Mouse (Mus musculus) MEL (cell line): Measurements from ENCODE around the gene Pla2g3. TPM values are rescaled to one million over a fixed set of nuclear protein-coding genes. Genes with fewer than 3 reads are reported as not detected.

Experiments used
- DNase-seq: peaks from one replicate; pipeline ENCODE4 v3.0.0; 2011; ENCODE audit warnings: low read depth, low spot score
- H3K27ac ChIP-seq: 2 replicates; pipeline ENCODE4 v1.5.1; 2012; ENCODE audit warnings: low read depth, mild to moderate bottlenecking, control low read depth, low read length, moderate library complexity; ENCODE audit not compliant: control insufficient read depth
- H3K27me3 ChIP-seq, 2 experiments: fragments of 150-350 bp in 1 of 2; sonication (generic) in 1 of 2; 2 replicates each; pipeline ENCODE4 v1.6.1; 2012; ENCODE audit warnings: low read length in 2 of 2, mild to moderate bottlenecking in 2 of 2, improper control_type of control experiment in 1 of 2, moderate library complexity in 1 of 2; ENCODE audit not compliant: insufficient read depth in 2 of 2, control insufficient read depth in 1 of 2
- H3K36me3 ChIP-seq, 2 experiments: 2 replicates each; pipeline ENCODE4 v1.6.1; 2012 to 2014; ENCODE audit warnings: low read length in 2 of 2, improper control_type of control experiment in 1 of 2, inconsistent platforms in 1 of 2, mild to moderate bottlenecking in 1 of 2; ENCODE audit not compliant: insufficient read depth in 2 of 2, control insufficient read depth in 1 of 2
- H3K4me1 ChIP-seq, 2 experiments: fragments of 150-350 bp in 1 of 2; sonication (generic) in 1 of 2; 2 replicates each; pipeline ENCODE4 v1.6.1; 2012; ENCODE audit warnings: low read length in 2 of 2, improper control_type of control experiment in 1 of 2, mild to moderate bottlenecking in 1 of 2; ENCODE audit not compliant: insufficient read depth in 2 of 2, control insufficient read depth in 1 of 2
- H3K4me3 ChIP-seq, 2 experiments: fragments of 150-350 bp in 1 of 2; sonication (generic) in 1 of 2; 2 replicates each; pipeline ENCODE4 v1.5.1; 2012; ENCODE audit warnings: low read depth in 2 of 2, low read length in 2 of 2, mild to moderate bottlenecking in 2 of 2, moderate library complexity in 2 of 2, control low read depth in 1 of 2, improper control_type of control experiment in 1 of 2; ENCODE audit not compliant: control insufficient read depth in 1 of 2, insufficient read depth in 1 of 2
- H3K79me2 ChIP-seq: 2 replicates; pipeline ENCODE4 v1.6.1; 2012; ENCODE audit warnings: mild to moderate bottlenecking, low read length, moderate library complexity; ENCODE audit not compliant: control insufficient read depth, poor library complexity, insufficient read depth
- H3K9ac ChIP-seq: 2 replicates; pipeline ENCODE4 v1.6.1; 2012; ENCODE audit warnings: low read depth, mild to moderate bottlenecking, control low read depth, low read length, moderate library complexity; ENCODE audit not compliant: control insufficient read depth, poor library complexity, severe bottlenecking
- H3K9me3 ChIP-seq: fragments of 150-350 bp; sonication (generic); replicated peaks from 2 replicates; pipeline ENCODE4 v1.6.1; 2012; ENCODE audit warnings: mild to moderate bottlenecking, low read length, improper control_type of control experiment, moderate library complexity; ENCODE audit not compliant: insufficient read depth
- BHLHE40 ChIP-seq: IDR thresholded peaks from 2 replicates; pipeline ENCODE4 v1.6.1; 2012; ENCODE audit warnings: low read depth, mild to moderate bottlenecking, inconsistent platforms, low read length, improper control_type of control experiment, borderline replicate concordance
- CHD1 ChIP-seq: IDR thresholded peaks from 2 replicates; pipeline ENCODE4 v1.6.1; 2012; ENCODE audit warnings: low read depth, mild to moderate bottlenecking, inconsistent platforms, low read length, improper control_type of control experiment
- CHD2 ChIP-seq: IDR thresholded peaks from 2 replicates; pipeline ENCODE4 v1.6.1; 2011; ENCODE audit warnings: low read length, improper control_type of control experiment
- CTCF ChIP-seq, 3 experiments: IDR thresholded peaks in 2 of 3; conservative IDR thresholded peaks in 1 of 3; 2 replicates each; pipeline ENCODE4 v1.5.1; 2011 to 2012; ENCODE audit warnings: low read length in 3 of 3, low read depth in 2 of 3, mild to moderate bottlenecking in 2 of 3, improper control_type of control experiment in 1 of 3, inconsistent platforms in 1 of 3, mixed read lengths in 1 of 3, moderate library complexity in 1 of 3; ENCODE audit not compliant: control insufficient read depth in 1 of 3, insufficient read depth in 1 of 3, poor library complexity in 1 of 3, severe bottlenecking in 1 of 3
- E2F4 ChIP-seq: IDR thresholded peaks from 2 replicates; pipeline ENCODE4 v1.6.1; 2011; ENCODE audit warnings: low read depth, low read length, improper control_type of control experiment, borderline replicate concordance
- ELF1 ChIP-seq: IDR thresholded peaks from 2 replicates; pipeline ENCODE4 v1.6.1; 2014; ENCODE audit warnings: low read depth, mild to moderate bottlenecking, inconsistent platforms, low read length, improper control_type of control experiment, moderate library complexity
- EP300 ChIP-seq, 2 experiments: IDR thresholded peaks; 2 replicates each; pipeline ENCODE4 v1.6.1; 2011; ENCODE audit warnings: improper control_type of control experiment in 2 of 2, low read length in 2 of 2, low read depth in 1 of 2, mild to moderate bottlenecking in 1 of 2
- ETS1 ChIP-seq: IDR thresholded peaks from 2 replicates; pipeline ENCODE4 v1.6.1; 2012; ENCODE audit warnings: low read depth, mild to moderate bottlenecking, inconsistent platforms, low read length, improper control_type of control experiment, moderate library complexity
- GABPA ChIP-seq: IDR thresholded peaks from 2 replicates; pipeline ENCODE4 v1.6.1; 2012; ENCODE audit warnings: low read depth, mild to moderate bottlenecking, inconsistent platforms, low read length, improper control_type of control experiment, moderate library complexity
- GATA1 ChIP-seq: IDR thresholded peaks from 2 replicates; pipeline ENCODE4 v1.6.1; 2011; ENCODE audit warnings: low read depth, low read length, improper control_type of control experiment
- HCFC1 ChIP-seq: IDR thresholded peaks from 2 replicates; pipeline ENCODE4 v1.6.1; 2012; ENCODE audit warnings: low read depth, mild to moderate bottlenecking, inconsistent platforms, low read length, improper control_type of control experiment, moderate library complexity
- JUND ChIP-seq: IDR thresholded peaks from 2 replicates; pipeline ENCODE4 v1.6.1; 2011; ENCODE audit warnings: low read depth, mild to moderate bottlenecking, improper control_type of control experiment, low read length
- KAT2A ChIP-seq: conservative IDR thresholded peaks from 2 replicates; pipeline ENCODE4 v1.6.1; 2012; ENCODE audit warnings: low read depth, low read length, improper control_type of control experiment, inconsistent platforms
- MAFK ChIP-seq: IDR thresholded peaks from 2 replicates; pipeline ENCODE4 v1.6.1; 2011; ENCODE audit warnings: low read depth, mild to moderate bottlenecking, low read length, improper control_type of control experiment, borderline replicate concordance
- MAX ChIP-seq: IDR thresholded peaks from 2 replicates; pipeline ENCODE4 v1.6.1; 2011; ENCODE audit warnings: low read length, improper control_type of control experiment
- MAZ ChIP-seq: IDR thresholded peaks from 2 replicates; pipeline ENCODE4 v1.6.1; 2012; ENCODE audit warnings: low read depth, mild to moderate bottlenecking, inconsistent platforms, low read length, improper control_type of control experiment
- MEF2A ChIP-seq: IDR thresholded peaks from 2 replicates; pipeline ENCODE4 v1.6.1; 2014; ENCODE audit warnings: low read depth, mild to moderate bottlenecking, inconsistent platforms, low read length, improper control_type of control experiment; ENCODE audit not compliant: poor library complexity, insufficient replicate concordance, severe bottlenecking; ENCODE audit errors: extremely low read depth
- MXI1 ChIP-seq: IDR thresholded peaks from 2 replicates; pipeline ENCODE4 v1.6.1; 2011; ENCODE audit warnings: mild to moderate bottlenecking, low read depth, low read length, improper control_type of control experiment
- MYB ChIP-seq: IDR thresholded peaks from 2 replicates; pipeline ENCODE4 v1.6.1; 2011; ENCODE audit warnings: mild to moderate bottlenecking, low read depth, low read length, improper control_type of control experiment
- MYC ChIP-seq: IDR thresholded peaks from 2 replicates; pipeline ENCODE4 v1.6.1; 2011; ENCODE audit warnings: low read depth, mild to moderate bottlenecking, low read length, improper control_type of control experiment, moderate library complexity
- NELFE ChIP-seq: IDR thresholded peaks from 2 replicates; pipeline ENCODE4 v1.6.1; 2011; ENCODE audit warnings: low read depth, low read length, improper control_type of control experiment
- POLR2AphosphoS2 ChIP-seq: IDR thresholded peaks from 2 replicates; pipeline ENCODE4 v1.6.1; 2011; ENCODE audit warnings: low read length, improper control_type of control experiment
- POLR2AphosphoS5 ChIP-seq: IDR thresholded peaks from 2 replicates; pipeline ENCODE4 v1.6.1; 2012; ENCODE audit warnings: low read depth, borderline replicate concordance, mild to moderate bottlenecking, inconsistent platforms, low read length, moderate library complexity, mixed read lengths
- RAD21 ChIP-seq: IDR thresholded peaks from 2 replicates; pipeline ENCODE4 v1.6.1; 2011; ENCODE audit warnings: mild to moderate bottlenecking, low read depth, low read length, improper control_type of control experiment
- RCOR1 ChIP-seq: IDR thresholded peaks from 2 replicates; pipeline ENCODE4 v1.6.1; 2012; ENCODE audit warnings: low read depth, mild to moderate bottlenecking, inconsistent platforms, low read length, improper control_type of control experiment
- SIN3A ChIP-seq: IDR thresholded peaks from 2 replicates; pipeline ENCODE4 v1.6.1; 2012; ENCODE audit warnings: low read length, improper control_type of control experiment, inconsistent platforms
- SMC3 ChIP-seq: IDR thresholded peaks from 2 replicates; pipeline ENCODE4 v1.6.1; 2011; ENCODE audit warnings: low read depth, low read length, improper control_type of control experiment
- TAL1 ChIP-seq: IDR thresholded peaks from 2 replicates; pipeline ENCODE4 v1.6.1; 2012; ENCODE audit warnings: mild to moderate bottlenecking, inconsistent platforms, low read length, moderate library complexity, mixed read lengths
- TBP ChIP-seq: IDR thresholded peaks from 2 replicates; pipeline ENCODE4 v1.8.0; 2011; ENCODE audit warnings: low read depth, low read length, improper control_type of control experiment
- UBTF ChIP-seq: IDR thresholded peaks from 2 replicates; pipeline ENCODE4 v1.6.1; 2012; ENCODE audit warnings: low read depth, mild to moderate bottlenecking, inconsistent platforms, low read length, improper control_type of control experiment, moderate library complexity, borderline replicate concordance; ENCODE audit not compliant: insufficient read depth
- USF1 ChIP-seq: IDR thresholded peaks from 2 replicates; pipeline ENCODE4 v1.6.1; 2014; ENCODE audit warnings: low read depth, mild to moderate bottlenecking, inconsistent platforms, low read length, improper control_type of control experiment, moderate library complexity
- USF2 ChIP-seq, 2 experiments: IDR thresholded peaks; 2 replicates each; pipeline ENCODE4 v1.6.1; 2011 to 2012; ENCODE audit warnings: improper control_type of control experiment in 2 of 2, low read length in 2 of 2, borderline replicate concordance in 1 of 2, inconsistent platforms in 1 of 2, low read depth in 1 of 2, mild to moderate bottlenecking in 1 of 2; ENCODE audit not compliant: insufficient read depth in 1 of 2
- ZC3H11A ChIP-seq: IDR thresholded peaks from 2 replicates; pipeline ENCODE4 v1.6.1; 2012; ENCODE audit warnings: low read depth, mild to moderate bottlenecking, inconsistent platforms, low read length, improper control_type of control experiment
- ZKSCAN1 ChIP-seq: IDR thresholded peaks from 2 replicates; pipeline ENCODE4 v1.6.1; 2012; ENCODE audit warnings: low read depth, mild to moderate bottlenecking, inconsistent platforms, low read length, improper control_type of control experiment, moderate library complexity
- ZMIZ1 ChIP-seq: IDR thresholded peaks from 2 replicates; pipeline ENCODE4 v1.6.1; 2012; ENCODE audit warnings: low read depth, mild to moderate bottlenecking, inconsistent platforms, low read length, improper control_type of control experiment, moderate library complexity
- ZNF384 ChIP-seq: IDR thresholded peaks from 2 replicates; pipeline ENCODE4 v1.6.1; 2012; ENCODE audit warnings: low read depth, mild to moderate bottlenecking, inconsistent platforms, low read length, improper control_type of control experiment
- polyA plus RNA-seq, 2 experiments: library from polyadenylated mRNA; stranded (reverse) in 1 of 2; unstranded in 1 of 2; fragments of >175 nt in 1 of 2; fragments of >200 nt in 1 of 2; gene quantifications; 2 replicates each; pipeline versions ENCODE4 v1.2.1 to v1.2.4; 2012; ENCODE audit warnings: low replicate concordance in 2 of 2, low read depth in 1 of 2; ENCODE audit not compliant: insufficient read length in 2 of 2, insufficient read depth in 1 of 2, missing spikeins in 1 of 2
- total RNA-seq: library from RNA; depleted of rRNA; stranded (reverse); fragments of 300-350 nt; gene quantifications from 2 replicates; pipeline ENCODE4 v1.2.3, GENCODE M21; 2012

Pla2g3 gene
- total and polyA plus RNA-seq, 3 experiments: 0.15 to 0.39 TPM; not detected in 1

DNA sequence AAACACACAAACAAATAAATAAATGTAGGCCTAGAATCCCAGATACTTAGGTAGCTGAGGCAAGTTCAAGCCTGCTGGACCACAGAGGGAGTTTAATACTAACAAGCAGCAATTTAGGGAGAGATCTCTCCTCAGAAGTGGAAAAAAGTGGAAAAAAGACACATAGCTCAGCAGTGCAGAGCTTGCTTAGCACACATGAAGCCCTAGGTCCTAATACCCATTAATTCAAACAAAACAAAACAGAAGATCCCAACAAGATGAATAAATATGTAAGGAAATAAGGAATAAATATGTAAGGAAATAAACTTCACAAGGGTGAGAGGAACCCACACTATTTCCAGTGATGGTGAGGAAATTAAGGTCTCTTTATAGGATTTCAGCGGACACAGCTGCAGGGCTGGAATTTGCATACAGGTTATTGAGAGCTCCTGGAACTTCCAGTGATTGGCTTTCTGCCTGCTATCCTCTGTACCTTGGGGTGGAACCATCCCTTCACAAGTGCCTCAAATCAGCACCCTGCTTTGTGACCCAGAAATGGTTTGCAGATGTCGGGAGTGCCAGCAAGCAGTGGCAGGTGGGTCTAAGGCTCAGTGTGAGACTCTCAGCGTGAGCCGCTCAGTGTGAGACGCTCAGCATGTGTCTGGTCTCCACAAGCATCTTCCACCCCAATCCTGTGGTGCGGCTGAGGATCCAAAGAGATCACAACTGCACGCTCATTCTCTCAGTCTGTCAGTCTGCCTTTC lies 35.9 kb downstream of the Pla2g3 start:
- peaks cover 11 to 17% of the 10 kb centered on the region in 2 experiments; a peak in 3 of 4 replicates for H3K36me3 ChIP-seq
- DNase-seq: peak; percentile 95
- TF ChIP-seq NELFE (peak; percentile 89), MAFK (no peak), E2F4 (no peak), RCOR1 (no peak), POLR2AphosphoS5 (0 out of 2 replicates have a peak, but pooled peaks have one; percentile 9), UBTF (no peak), ZC3H11A (no peak), TAL1 (no peak), EP300 (IDR thresholded peaks at IDR 0.05; ENCODE audit: low read depth in 1 of 2, low read length in 2 of 2) (0 out of 4 replicates have a peak, but pooled peaks of 1 of the 2 experiments have one; percentile 9), CHD2 (no peak), JUND (no peak), MYC (0 out of 2 replicates have a peak, but pooled peaks have one; percentile 37), GATA1 (no peak), MAZ (no peak), ZKSCAN1 (no peak), SMC3 (no peak), SIN3A (peak; percentile 65), MEF2A (no peak), POLR2AphosphoS2 (0 out of 2 replicates have a peak, but pooled peaks have one; percentile 38), CHD1 (peak; percentile 95), CTCF (IDR thresholded peaks at IDR 0.05 in 2 of 3, conservative IDR thresholded peaks at IDR 0.05 in 1 of 3; ENCODE audit: control insufficient read depth in 1 of 3, insufficient read depth in 1 of 3, low read depth in 2 of 3, low read length in 3 of 3, poor library complexity in 1 of 3, severe bottlenecking in 1 of 3) (no peak), MYB (no peak), ZNF384 (no peak), MAX (no peak), BHLHE40 (no peak), ELF1 (no peak), USF2 (IDR thresholded peaks at IDR 0.05; ENCODE audit: borderline replicate concordance in 1 of 2, insufficient read depth in 1 of 2, low read depth in 1 of 2, low read length in 2 of 2) (no peak), TBP (peak; percentile 93), USF1 (no peak), RAD21 (no peak), MXI1 (0 out of 2 replicates have a peak, but pooled peaks have one; percentile 53), ETS1 (peak; percentile 65), ZMIZ1 (peak; percentile 96), GABPA (no peak), KAT2A (no peak), HCFC1 (no peak)

More for the DNA sequence above, 35.9 kb downstream of the Pla2g3 start:
- Histone ChIP-seq H3K27me3 (no peaks in the 10 kb centered on the region), H3K9me3 (no peaks in the 10 kb centered on the region), H3K9ac (peak overlapping the region; percentile 84), H3K4me1 (peaks cover 0 to 26% of the 10 kb centered on the region in 2 experiments; a peak in 3 of 4 replicates), H3K79me2 (peaks cover 26% of the 10 kb centered on the region), H3K4me3 (peak overlapping the region; percentile 63 to 65), H3K27ac (peak overlapping the region; percentile 80)
